8 mouse cellular contexts compared by ENCODE assay signal in the genomic region with DNA sequence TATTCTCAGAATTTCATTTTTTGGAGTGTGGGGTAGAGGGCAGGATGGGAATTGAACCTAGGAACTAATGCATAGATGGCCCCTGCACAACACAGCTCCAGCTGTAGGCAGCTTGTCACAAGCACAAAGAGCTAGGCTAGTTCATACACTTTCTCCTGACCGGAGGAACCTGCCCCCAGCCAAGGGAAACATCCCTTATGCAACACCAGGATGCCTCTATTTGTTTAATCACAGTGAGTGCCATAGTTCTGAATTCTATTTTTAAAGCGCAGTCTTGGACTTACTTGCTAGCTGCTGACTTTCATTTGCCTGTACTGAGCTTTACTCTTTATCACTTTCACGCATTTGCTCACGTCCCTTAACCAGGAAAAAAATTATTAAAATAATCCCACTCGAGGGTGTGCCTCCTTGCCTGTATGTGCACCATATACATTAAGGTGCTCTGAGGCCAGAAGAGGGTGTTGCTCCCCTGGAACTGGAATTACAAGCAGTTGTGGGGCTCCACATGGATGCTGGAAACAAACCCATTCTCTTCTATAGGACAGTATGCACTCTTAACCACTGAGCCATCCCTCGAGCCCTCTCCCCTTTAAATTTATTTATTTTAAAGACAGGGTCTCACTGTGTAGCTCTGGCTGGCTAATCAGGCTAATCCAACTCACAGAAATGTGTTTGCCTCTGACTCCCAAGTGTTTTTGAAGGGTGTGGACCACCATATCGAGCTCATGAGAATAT. TPM values are rescaled to one million over a fixed set of nuclear protein-coding genes. Genes with fewer than 3 reads are reported as not detected.
DNase-seq lines count a peak whose midpoint lies in the region; ATAC-seq and TF ChIP-seq lines count a peak whose summit lies in the region.

No protein-coding gene starts in this region.

- peak overlapping the region; percentile 78 for H3K4me3 ChIP-seq in erythroblast, embryonic 14.5 days (replicated peaks)
- H3K4me3 ChIP-seq in cortical plate, adult 2 months (ENCODE audit: insufficient read depth, low read length): peak overlapping the region; percentile 61
- H3K4me3 ChIP-seq in hindbrain, postnatal 0 days (ENCODE audit: low read length): peak overlapping the region; percentile 60
- H3K4me3 ChIP-seq in midbrain, embryonic 12.5 days: peak overlapping the region; percentile 57; the same call in 1 of the 2 replicates

- peak overlapping the region; percentile 89 for H3K27ac ChIP-seq in cortical plate, adult 2 months (ENCODE audit: insufficient read depth, low read length)
- peak overlapping the region; percentile 70 for H3K27ac ChIP-seq in hindbrain, postnatal 0 days
- no peak overlapping the region for H3K27ac ChIP-seq in midbrain, embryonic 12.5 days (replicated peaks)

- no peak for TF ChIP-seq POLR2A in cortical plate, adult 2 months (IDR thresholded peaks at IDR 0.05; ENCODE audit: extremely low read depth, insufficient read depth, low read length)

- no peaks in the 10 kb centered on the region for H3K27me3 ChIP-seq in erythroblast, embryonic 14.5 days (ENCODE audit: control insufficient read depth)
- no peaks in the 10 kb centered on the region for H3K27me3 ChIP-seq in hindbrain, postnatal 0 days (ENCODE audit: insufficient read depth, low read length)
- H3K27me3 ChIP-seq in midbrain, embryonic 12.5 days: peaks cover 7% of the 10 kb centered on the region; the same call in 1 of the 2 replicates

- 73% methylated on average over 7 of the region's 7 CpGs for WGBS in hindbrain, postnatal 0 days
- WGBS in midbrain, embryonic 12.5 days: 74% methylated on average over 7 of the region's 7 CpGs

- no peak for DNase-seq in hindbrain, postnatal 0 days (ENCODE audit: low spot score)
- DNase-seq in cerebellum, postnatal 10 days: no peak
- DNase-seq in gastrocnemius, adult 18-20 months (ENCODE audit: low spot score): no peak
- DNase-seq in left cerebral cortex, postnatal 25 days (ENCODE audit: low spot score in 2 of 2): no peak

- peak overlapping the region; percentile 58 for H3K4me2 ChIP-seq in hindbrain, postnatal 0 days (ENCODE audit: low read depth, low read length)
- peak overlapping the region; percentile 61 for H3K4me2 ChIP-seq in midbrain, embryonic 12.5 days (replicated peaks)

- no peaks in the 10 kb centered on the region for H3K9me3 ChIP-seq in erythroblast, embryonic 14.5 days (ENCODE audit: control insufficient read depth, low read length)
- H3K9me3 ChIP-seq in hindbrain, postnatal 0 days (ENCODE audit: low read length): no peaks in the 10 kb centered on the region
- H3K9me3 ChIP-seq in midbrain, embryonic 12.5 days: no peaks in the 10 kb centered on the region

- TF ChIP-seq CTCF in cortical plate, adult 2 months (IDR thresholded peaks at IDR 0.05; ENCODE audit: extremely low read depth, insufficient read depth, low read length): no peak
- TF ChIP-seq CTCF in hindbrain, postnatal 0 days (IDR thresholded peaks at IDR 0.05; ENCODE audit: low read depth): no peak

- intact Hi-C loops in left cerebral cortex, postnatal 25 days (cut with DNase I): no loop called here

- ATAC-seq in erythroblast, adult 5-6 weeks (replicated peaks; ENCODE audit: low FRiP score, poor library complexity, severe bottlenecking): no peak
- ATAC-seq in hindbrain, postnatal 0 days: no peak
- ATAC-seq in midbrain, embryonic 12.5 days (ENCODE audit: low FRiP score, low read depth): no peak

- peak overlapping the region; percentile 70; the same call in 1 of the 2 replicates for H3K9ac ChIP-seq in hindbrain, postnatal 0 days (replicated peaks; ENCODE audit: low read length)
- H3K9ac ChIP-seq in midbrain, embryonic 12.5 days (replicated peaks): peak overlapping the region; percentile 69; the same call in 1 of the 2 replicates

- peaks cover 6% of the 10 kb centered on the region for H3K36me3 ChIP-seq in erythroblast, embryonic 14.5 days (ENCODE audit: control insufficient read depth)
- no peaks in the 10 kb centered on the region for H3K36me3 ChIP-seq in hindbrain, postnatal 0 days (ENCODE audit: insufficient read depth, low read length)
- H3K36me3 ChIP-seq in midbrain, embryonic 12.5 days: no peaks in the 10 kb centered on the region

- H3K4me1 ChIP-seq in erythroblast, embryonic 14.5 days (ENCODE audit: control insufficient read depth): peaks cover 75% of the 10 kb centered on the region
- H3K4me1 ChIP-seq in cortical plate, adult 2 months (ENCODE audit: control insufficient read depth, insufficient read depth, low read length): 0 out of 2 replicates have a peak, but pooled peaks cover 1% of the 10 kb centered on the region
- no peaks in the 10 kb centered on the region for H3K4me1 ChIP-seq in hindbrain, postnatal 0 days (ENCODE audit: insufficient read depth, low read length)
- 0 out of 2 replicates have a peak, but pooled peaks cover 3% of the 10 kb centered on the region for H3K4me1 ChIP-seq in midbrain, embryonic 12.5 days

RNA-seq across cellular contexts. Expression of gene Abhd5, which starts 0.8 kb away (rescaled TPM):
- 1.8 and 3.6 TPM in 2 replicates for polyA plus RNA-seq in erythroblast, embryonic 14.5 days (2012)
- total RNA-seq in erythroblast, adult 5-6 weeks (2015; ENCODE audit: low replicate concordance): 52.3 and 59.8 TPM in 2 replicates
- total RNA-seq in erythroblast, adult 5-6 weeks (2017; ENCODE audit: low replicate concordance): 55.9 and 70.3 TPM in 2 replicates
- 22.4 and 23.7 TPM in 2 replicates for polyA plus RNA-seq in cortical plate, adult 2 months (2012; rRNA removed)
- total RNA-seq in hindbrain, postnatal 0 days (2014; rRNA removed): 30.3 and 33.2 TPM in 2 replicates
- 25.5 and 30.6 TPM in 2 replicates for polyA plus RNA-seq in hindbrain, postnatal 0 days (2015; fragmentation: Nextera tagmentation; extraction: Ambion mirVana)
- 17.8 and 19.5 TPM in 2 replicates for polyA plus RNA-seq in midbrain, embryonic 12.5 days (2016; fragmentation: Nextera tagmentation; extraction: Ambion mirVana)
- 10 to 100 TPM; 46.7 to 48.2 TPM for total RNA-seq in gastrocnemius, adult 18-20 months (2021)
- 10 to 100 TPM; 22.4 to 27.0 TPM for total RNA-seq in left cerebral cortex, postnatal 25 days (2021)

RNA-seq across cellular contexts. Expression of gene Ano10, which starts 56.3 kb away (rescaled TPM):
- 0.10 TPM in 1 of 2 replicates, not detected in the other for polyA plus RNA-seq in erythroblast, embryonic 14.5 days (2012)
- 14.8 and 31.1 TPM in 2 replicates for total RNA-seq in erythroblast, adult 5-6 weeks (2015; ENCODE audit: low replicate concordance)
- 6.4 and 7.4 TPM in 2 replicates for total RNA-seq in erythroblast, adult 5-6 weeks (2017; ENCODE audit: low replicate concordance)
- polyA plus RNA-seq in cortical plate, adult 2 months (2012; rRNA removed): 31.3 and 33.2 TPM in 2 replicates
- 35.3 and 48.6 TPM in 2 replicates for total RNA-seq in hindbrain, postnatal 0 days (2014; rRNA removed)
- polyA plus RNA-seq in hindbrain, postnatal 0 days (2015; fragmentation: Nextera tagmentation; extraction: Ambion mirVana): 32.9 and 34.5 TPM in 2 replicates
- 42.4 and 44.7 TPM in 2 replicates for polyA plus RNA-seq in midbrain, embryonic 12.5 days (2016; fragmentation: Nextera tagmentation; extraction: Ambion mirVana)
- 10 to 100 TPM; 42.8 to 45.3 TPM for total RNA-seq in gastrocnemius, adult 18-20 months (2021)
- 10 to 100 TPM; 27.1 to 28.1 TPM for total RNA-seq in left cerebral cortex, postnatal 25 days (2021)
